ENCODE assay signal across 10 mouse cellular contexts in the genomic region with DNA sequence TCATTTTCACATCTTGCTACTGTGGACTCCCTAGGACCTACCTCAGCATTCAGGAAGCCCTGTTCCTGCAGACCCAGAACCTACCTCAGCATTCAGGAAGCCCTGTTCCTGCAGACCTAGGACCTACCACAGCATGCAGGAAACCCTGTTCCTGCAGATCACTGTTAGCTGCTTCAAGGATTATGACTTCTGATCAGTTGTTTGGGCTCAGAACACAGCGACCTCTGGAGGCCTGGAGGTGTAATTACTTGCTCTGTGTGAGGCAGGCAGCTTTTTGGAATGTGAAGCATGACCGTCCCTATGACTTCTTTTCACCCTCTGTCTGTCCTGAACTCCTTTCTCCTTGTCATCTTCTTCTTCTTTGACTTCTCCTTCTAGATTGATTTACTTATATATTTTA. TPM values are rescaled to one million over a fixed set of nuclear protein-coding genes. Genes with fewer than 3 reads are reported as not detected.
A peak's percentile ranks its signal among the peaks of the same experiment; 100 is the strongest.
DNase-seq lines count a peak whose midpoint lies in the region; ATAC-seq and TF ChIP-seq lines count a peak whose summit lies in the region.
"Had no signal": no experiment of that assay in that cellular context is flagged by ENCODE, and none has a peak within 500 bp of the region (broad histone marks: within the 10 kb centered on the region; RNA-seq: fewer than 3 reads in every experiment).

No protein-coding gene starts in this region.

- ATAC-seq in midbrain, postnatal 0 days (ENCODE audit: low FRiP score) = no peak
- ATAC-seq in midbrain, embryonic 16.5 days = no peak
- no peak for ATAC-seq in liver, embryonic 13.5 days (ENCODE audit: low read depth)

- H3K27me3 ChIP-seq in midbrain, postnatal 0 days (ENCODE audit: insufficient read depth, low read length) = no peaks in the 10 kb centered on the region
- H3K27me3 ChIP-seq in midbrain, embryonic 16.5 days (ENCODE audit: control insufficient read depth, insufficient read depth, low read depth, low read length) = no peaks in the 10 kb centered on the region; the same call in none of the 2 replicates
- H3K27me3 ChIP-seq in liver, embryonic 13.5 days = peaks cover 9% of the 10 kb centered on the region; the same call in 1 of the 2 replicates

- H3K9me3 ChIP-seq in midbrain, postnatal 0 days (ENCODE audit: low read length) = no peaks in the 10 kb centered on the region
- H3K9me3 ChIP-seq in midbrain, embryonic 16.5 days (replicated peaks; ENCODE audit: control insufficient read depth, low read length, poor library complexity, severe bottlenecking) = no peaks in the 10 kb centered on the region
- no peaks in the 10 kb centered on the region for H3K9me3 ChIP-seq in liver, embryonic 13.5 days (replicated peaks)
- H3K9me3 ChIP-seq: liver, embryonic 15.5 days had no signal

- peak; percentile 47 for DNase-seq in embryo, embryonic 10 days (ENCODE audit: low spot score)
- no peak for DNase-seq in embryo, embryonic 11 days
- DNase-seq in midbrain, postnatal 0 days (ENCODE audit: low spot score) = no peak
- DNase-seq in liver, embryonic 13.5 days = peak; percentile 26
- peak; percentile 49 to 51 for DNase-seq in thymus, postnatal 36 days
- no peak for DNase-seq in left cerebral cortex, postnatal 10 days (ENCODE audit: extremely low spot score in 1 of 2, low spot score in 2 of 2)
- no peak for DNase-seq in yolk sac, embryonic 10.5 days (ENCODE audit: low spot score)
- DNase-seq: heart, adult 11 months had no signal

- no peak overlapping the region for H3K27ac ChIP-seq in midbrain, postnatal 0 days (ENCODE audit: low read depth, low read length)
- H3K27ac ChIP-seq in midbrain, embryonic 16.5 days (ENCODE audit: low read length) = no peak overlapping the region
- H3K27ac ChIP-seq in liver, embryonic 13.5 days = no peak overlapping the region
- H3K27ac ChIP-seq: liver, embryonic 15.5 days had no signal

- H3K4me1 ChIP-seq in midbrain, postnatal 0 days (ENCODE audit: insufficient read depth, low read length) = no peaks in the 10 kb centered on the region
- H3K4me1 ChIP-seq in midbrain, embryonic 16.5 days (ENCODE audit: control insufficient read depth, insufficient read depth, low read length) = no peaks in the 10 kb centered on the region
- H3K4me1 ChIP-seq in liver, embryonic 13.5 days (replicated peaks) = no peaks in the 10 kb centered on the region
- H3K4me1 ChIP-seq: liver, embryonic 15.5 days had no signal

- H3K9ac ChIP-seq in midbrain, postnatal 0 days (replicated peaks; ENCODE audit: low read length, poor library complexity, severe bottlenecking) = no peak overlapping the region
- no peak overlapping the region for H3K9ac ChIP-seq in midbrain, embryonic 16.5 days (ENCODE audit: low read depth, low read length)
- no peak overlapping the region for H3K9ac ChIP-seq in liver, embryonic 13.5 days
- H3K9ac ChIP-seq: liver, embryonic 15.5 days had no signal

- H3K4me2 ChIP-seq in midbrain, postnatal 0 days (ENCODE audit: low read depth, low read length, poor library complexity, severe bottlenecking) = no peak overlapping the region
- no peak overlapping the region for H3K4me2 ChIP-seq in midbrain, embryonic 16.5 days (ENCODE audit: low read length)
- H3K4me2 ChIP-seq in liver, embryonic 13.5 days = no peak overlapping the region
- H3K4me2 ChIP-seq: liver, embryonic 15.5 days had no signal

- no peak overlapping the region for H3K4me3 ChIP-seq in midbrain, postnatal 0 days (ENCODE audit: low read depth, low read length)
- H3K4me3 ChIP-seq in midbrain, embryonic 16.5 days (ENCODE audit: low read depth, low read length) = no peak overlapping the region
- no peak overlapping the region for H3K4me3 ChIP-seq in liver, embryonic 13.5 days (replicated peaks)
- H3K4me3 ChIP-seq: liver, embryonic 15.5 days had no signal

- peak; percentile 68 for TF ChIP-seq CTCF in midbrain, postnatal 0 days (IDR thresholded peaks at IDR 0.05)

- H3K36me3 ChIP-seq in midbrain, postnatal 0 days (ENCODE audit: insufficient read depth, low read length) = no peaks in the 10 kb centered on the region
- no peaks in the 10 kb centered on the region for H3K36me3 ChIP-seq in midbrain, embryonic 16.5 days (ENCODE audit: control insufficient read depth, insufficient read depth, low read length)
- H3K36me3 ChIP-seq in liver, embryonic 13.5 days = no peaks in the 10 kb centered on the region
- H3K36me3 ChIP-seq: liver, embryonic 15.5 days had no signal

- WGBS in midbrain, postnatal 0 days = 43% methylated on average over 2 of the region's 2 CpGs
- 50% methylated on average over 2 of the region's 2 CpGs for WGBS in midbrain, embryonic 16.5 days
- WGBS in liver, embryonic 13.5 days (ENCODE audit: insufficient replicate concordance) = 36% methylated on average over 2 of the region's 2 CpGs

- intact Hi-C loops in left cerebral cortex, postnatal 10 days (cut with DNase I) = loop anchor here (10.0 kb wide), 1 partner anchor 137 kb away; a partner anchor contains a TSS

RNA-seq across cellular contexts. Expression of a gene that starts 27.1 kb away (rescaled TPM):
- total RNA-seq in midbrain, postnatal 0 days (2014; rRNA removed) = 90.8 and 121 TPM in 2 replicates
- 124 and 135 TPM in 2 replicates for polyA plus RNA-seq in midbrain, postnatal 0 days (2015; fragmentation: Nextera tagmentation; extraction: Ambion mirVana)
- polyA plus RNA-seq in midbrain, embryonic 16.5 days (2015; fragmentation: Nextera tagmentation; extraction: Ambion mirVana) = 129 and 142 TPM in 2 replicates
- polyA plus RNA-seq in liver, embryonic 13.5 days (2015; fragmentation: Nextera tagmentation; extraction: Ambion mirVana) = 39.5 and 40.4 TPM in 2 replicates
- total RNA-seq in left cerebral cortex, postnatal 10 days (2021) = 10 to 100 TPM; 43.4 to 45.9 TPM

RNA-seq across cellular contexts. Expression of a gene that starts 38.5 kb away (rescaled TPM):
- total RNA-seq in midbrain, postnatal 0 days (2014; rRNA removed) = 21.4 and 23.3 TPM in 2 replicates
- polyA plus RNA-seq in midbrain, postnatal 0 days (2015; fragmentation: Nextera tagmentation; extraction: Ambion mirVana) = 5.9 and 7.3 TPM in 2 replicates
- polyA plus RNA-seq in midbrain, embryonic 16.5 days (2015; fragmentation: Nextera tagmentation; extraction: Ambion mirVana) = 9.2 and 10.0 TPM in 2 replicates
- 0.03 and 0.05 TPM in 2 replicates for polyA plus RNA-seq in liver, embryonic 13.5 days (2015; fragmentation: Nextera tagmentation; extraction: Ambion mirVana)
- 10 to 100 TPM; 22.9 to 23.7 TPM for total RNA-seq in left cerebral cortex, postnatal 10 days (2021)

RNA-seq across cellular contexts. Expression of a gene that starts 45.0 kb away (rescaled TPM):
- total RNA-seq in midbrain, postnatal 0 days (2014; rRNA removed) = 18.5 and 21.3 TPM in 2 replicates
- 18.8 and 21.8 TPM in 2 replicates for polyA plus RNA-seq in midbrain, postnatal 0 days (2015; fragmentation: Nextera tagmentation; extraction: Ambion mirVana)
- polyA plus RNA-seq in midbrain, embryonic 16.5 days (2015; fragmentation: Nextera tagmentation; extraction: Ambion mirVana) = 14.4 and 18.5 TPM in 2 replicates
- polyA plus RNA-seq in liver, embryonic 13.5 days (2015; fragmentation: Nextera tagmentation; extraction: Ambion mirVana) = 6.0 and 6.8 TPM in 2 replicates
- total RNA-seq in left cerebral cortex, postnatal 10 days (2021) = 10 to 100 TPM; 32.8 to 33.8 TPM

RNA-seq across cellular contexts. Expression of a gene that starts 51.5 kb away (rescaled TPM):
- total RNA-seq in midbrain, postnatal 0 days (2014; rRNA removed) = 77.8 and 91.3 TPM in 2 replicates
- 38.5 and 40.4 TPM in 2 replicates for polyA plus RNA-seq in midbrain, postnatal 0 days (2015; fragmentation: Nextera tagmentation; extraction: Ambion mirVana)
- 47.6 and 48.7 TPM in 2 replicates for polyA plus RNA-seq in midbrain, embryonic 16.5 days (2015; fragmentation: Nextera tagmentation; extraction: Ambion mirVana)
- 11.0 and 12.0 TPM in 2 replicates for polyA plus RNA-seq in liver, embryonic 13.5 days (2015; fragmentation: Nextera tagmentation; extraction: Ambion mirVana)
- total RNA-seq in left cerebral cortex, postnatal 10 days (2021) = 10 to 100 TPM; 46.0 to 50.6 TPM

Comparison
In these comparisons a context has a peak if more than half of its experiments do, and no peak if none do; other contexts are left out.
1. DNase-seq: peak in embryo, embryonic 10 days (single experiment), liver, embryonic 13.5 days (single experiment) and thymus, postnatal 36 days (2 of 2); none in embryo, embryonic 11 days (single experiment), midbrain, postnatal 0 days (single experiment), left cerebral cortex, postnatal 10 days (0 of 2) and yolk sac, embryonic 10.5 days (single experiment).